Comparison of ENCODE assay signal across 16 mouse cellular contexts in genomic region chr12:40247384-40247783, GRCm38 (mm10). TPM values are rescaled to one million over a fixed set of nuclear protein-coding genes. Genes with fewer than 3 reads are reported as not detected.
DNase-seq lines count a peak whose midpoint lies in the region; ATAC-seq and TF ChIP-seq lines count a peak whose summit lies in the region.
"Had no signal": no experiment of that assay in that cellular context is flagged by ENCODE, and none has a peak within 500 bp of the region (broad histone marks: within the 10 kb centered on the region; RNA-seq: fewer than 3 reads in every experiment).

No protein-coding gene starts in this region.

- H3K4me1 ChIP-seq in lung, postnatal 0 days (ENCODE audit: insufficient read depth, low read depth, low read length) = peaks cover 7% of the 10 kb centered on the region; the same call in 1 of the 2 replicates
- peaks cover 9% of the 10 kb centered on the region for H3K4me1 ChIP-seq in intestine, postnatal 0 days (replicated peaks; ENCODE audit: control insufficient read depth, insufficient read depth, low read length)
- H3K4me1 ChIP-seq in stomach, postnatal 0 days (replicated peaks; ENCODE audit: control insufficient read depth, insufficient read depth) = peaks cover 2% of the 10 kb centered on the region; the same call in 1 of the 2 replicates

- H3K4me2 ChIP-seq in lung, postnatal 0 days (replicated peaks; ENCODE audit: low read depth, low read length) = 0 out of 2 replicates have a peak overlapping the region, but pooled peaks have one; percentile 6
- 0 out of 2 replicates have a peak overlapping the region, but pooled peaks have one; percentile 33 for H3K4me2 ChIP-seq in intestine, postnatal 0 days (replicated peaks; ENCODE audit: low read depth)
- H3K4me2 ChIP-seq in stomach, postnatal 0 days (replicated peaks; ENCODE audit: low read depth) = no peak overlapping the region
- H3K4me2 ChIP-seq: limb, embryonic 12.5 days; neural tube, embryonic 12.5 days had no signal

- H3K4me3 ChIP-seq in gastrocnemius, adult 2 months = no peak overlapping the region
- H3K4me3 ChIP-seq in lung, postnatal 0 days (ENCODE audit: low read depth, low read length) = no peak overlapping the region
- H3K4me3 ChIP-seq in intestine, postnatal 0 days (ENCODE audit: low read depth, low read length) = no peak overlapping the region
- no peak overlapping the region for H3K4me3 ChIP-seq in stomach, postnatal 0 days (ENCODE audit: low read depth, low read length)
- H3K4me3 ChIP-seq: forebrain, embryonic 10.5 days; limb, embryonic 12.5 days; neural tube, embryonic 12.5 days had no signal

- no peak for TF ChIP-seq CTCF in gastrocnemius, adult 2 months (IDR thresholded peaks at IDR 0.05)
- no peak for TF ChIP-seq CTCF in lung, postnatal 0 days (IDR thresholded peaks at IDR 0.05)
- TF ChIP-seq CTCF in intestine, postnatal 0 days (IDR thresholded peaks at IDR 0.05; ENCODE audit: low read depth) = no peak
- no peak for TF ChIP-seq CTCF in stomach, postnatal 0 days (IDR thresholded peaks at IDR 0.05; ENCODE audit: low read depth)

- no peaks in the 10 kb centered on the region for H3K27me3 ChIP-seq in lung, postnatal 0 days (replicated peaks; ENCODE audit: insufficient read depth, low read length)
- no peaks in the 10 kb centered on the region for H3K27me3 ChIP-seq in intestine, postnatal 0 days (replicated peaks; ENCODE audit: control insufficient read depth, insufficient read depth, low read length)
- no peaks in the 10 kb centered on the region for H3K27me3 ChIP-seq in stomach, postnatal 0 days (ENCODE audit: control insufficient read depth, insufficient read depth, low read length)
- H3K27me3 ChIP-seq: limb, embryonic 12.5 days; neural tube, embryonic 12.5 days had no signal

- peak overlapping the region; percentile 51 for H3K27ac ChIP-seq in gastrocnemius, adult 2 months
- H3K27ac ChIP-seq in lung, postnatal 0 days (ENCODE audit: low read length) = 0 out of 2 replicates have a peak overlapping the region, but pooled peaks have one; percentile 47
- H3K27ac ChIP-seq in intestine, postnatal 0 days (ENCODE audit: low read depth, low read length) = no peak overlapping the region
- peak overlapping the region; percentile 8; the same call in 1 of the 2 replicates for H3K27ac ChIP-seq in stomach, postnatal 0 days (replicated peaks)
- H3K27ac ChIP-seq: forebrain, embryonic 10.5 days; hindbrain, postnatal 0 days; limb, embryonic 12.5 days; neural tube, embryonic 12.5 days had no signal

- TF ChIP-seq EP300 in lung, postnatal 0 days (IDR thresholded peaks at IDR 0.05) = no peak
- no peak for TF ChIP-seq EP300 in stomach, postnatal 0 days (optimal IDR thresholded peaks at IDR 0.05)

- intact Hi-C loops in gastrocnemius, adult 2 months (cut with DNase I) = no loop called here
- intact Hi-C loops in gastrocnemius, postnatal 36 days (cut with DNase I) = no loop called here
- intact Hi-C loops in left cerebral cortex, postnatal 10 days (cut with DNase I) = no loop called here

- WGBS in lung, postnatal 0 days = 46% methylated on average over 4 of the region's 4 CpGs
- WGBS in intestine, postnatal 0 days = 23% methylated on average over 4 of the region's 4 CpGs
- WGBS in stomach, postnatal 0 days = 37% methylated on average over 4 of the region's 4 CpGs

- H3K36me3 ChIP-seq in lung, postnatal 0 days (ENCODE audit: insufficient read depth, low read length) = no peaks in the 10 kb centered on the region
- H3K36me3 ChIP-seq in intestine, postnatal 0 days (ENCODE audit: control insufficient read depth, insufficient read depth) = no peaks in the 10 kb centered on the region
- H3K36me3 ChIP-seq in stomach, postnatal 0 days (ENCODE audit: control insufficient read depth, insufficient read depth, low read length) = no peaks in the 10 kb centered on the region
- H3K36me3 ChIP-seq: forebrain, embryonic 10.5 days; limb, embryonic 12.5 days; neural tube, embryonic 12.5 days had no signal

- ATAC-seq in lung, postnatal 0 days = peak; percentile 14; the same call in 1 of the 2 replicates
- no peak for ATAC-seq in intestine, postnatal 0 days
- 0 out of 2 replicates have a peak, but pooled peaks have one; percentile 6 for ATAC-seq in stomach, postnatal 0 days (ENCODE audit: low FRiP score, low TSS enrichment)
- ATAC-seq: hindbrain, postnatal 0 days had no signal

- H3K9me3 ChIP-seq in lung, postnatal 0 days (ENCODE audit: low read length) = no peaks in the 10 kb centered on the region
- H3K9me3 ChIP-seq in intestine, postnatal 0 days (ENCODE audit: control insufficient read depth) = no peaks in the 10 kb centered on the region
- no peaks in the 10 kb centered on the region for H3K9me3 ChIP-seq in stomach, postnatal 0 days (ENCODE audit: control insufficient read depth, low read length)
- H3K9me3 ChIP-seq: forebrain, embryonic 10.5 days; limb, embryonic 12.5 days; neural tube, embryonic 12.5 days had no signal

- no peak overlapping the region for H3K9ac ChIP-seq in lung, postnatal 0 days (replicated peaks; ENCODE audit: low read depth)
- H3K9ac ChIP-seq in intestine, postnatal 0 days (ENCODE audit: low read depth, low read length) = no peak overlapping the region
- H3K9ac ChIP-seq in stomach, postnatal 0 days (ENCODE audit: low read length) = no peak overlapping the region
- H3K9ac ChIP-seq: limb, embryonic 12.5 days; neural tube, embryonic 12.5 days had no signal

- no peak for DNase-seq in gastrocnemius, adult 2 months
- DNase-seq in gastrocnemius, postnatal 36 days = no peak
- DNase-seq in lung, postnatal 0 days (ENCODE audit: low spot score) = peak; percentile 28
- DNase-seq in lung, postnatal 14 days = no peak
- no peak for DNase-seq in stomach, postnatal 0 days (ENCODE audit: low spot score)
- DNase-seq in thymus, postnatal 4 days = no peak
- no peak for DNase-seq in left cerebral cortex, postnatal 10 days (ENCODE audit: extremely low spot score in 1 of 2, low spot score in 2 of 2)
- DNase-seq: cerebellum, adult 11 months; right cerebral cortex, postnatal 25 days; thymus, adult 18-20 months had no signal

RNA-seq across cellular contexts. Expression of gene Ifrd1, which starts 0.9 kb away (rescaled TPM):
- 100 to 1,000 TPM; 106 to 137 TPM for total RNA-seq in gastrocnemius, adult 2 months (2021)
- 100 to 1,000 TPM in 1 of 2 experiments, 10 to 100 TPM in 1; 91.4 to 119 TPM for total RNA-seq in gastrocnemius, postnatal 36 days (2021)
- polyA plus RNA-seq in lung, postnatal 0 days (2015; fragmentation: Nextera tagmentation; extraction: Ambion mirVana) = 167 and 192 TPM in 2 replicates
- 98.3 and 113 TPM in 2 replicates for polyA plus RNA-seq in intestine, postnatal 0 days (2015; fragmentation: Nextera tagmentation; extraction: Ambion mirVana)
- 122 TPM in 2 replicates for polyA plus RNA-seq in stomach, postnatal 0 days (2015; fragmentation: Nextera tagmentation; extraction: Ambion mirVana)
- 100 to 1,000 TPM in 1 of 2 experiments, 10 to 100 TPM in 1; 89.8 to 108 TPM for total RNA-seq in left cerebral cortex, postnatal 10 days (2021)

RNA-seq across cellular contexts. Expression of gene Lsmem1, which starts 48.1 kb away (rescaled TPM):
- total RNA-seq in gastrocnemius, adult 2 months (2021) = 10 to 100 TPM; 55.8 to 58.6 TPM
- total RNA-seq in gastrocnemius, postnatal 36 days (2021) = 10 to 100 TPM; 49.2 to 57.7 TPM
- polyA plus RNA-seq in lung, postnatal 0 days (2015; fragmentation: Nextera tagmentation; extraction: Ambion mirVana) = 0.16 and 0.38 TPM in 2 replicates
- not detected in 2 replicates for polyA plus RNA-seq in intestine, postnatal 0 days (2015; fragmentation: Nextera tagmentation; extraction: Ambion mirVana)
- polyA plus RNA-seq in stomach, postnatal 0 days (2015; fragmentation: Nextera tagmentation; extraction: Ambion mirVana) = 0.11 TPM in 1 of 2 replicates, not detected in the other
- total RNA-seq in left cerebral cortex, postnatal 10 days (2021) = 1 to 10 TPM in 1 of 2 experiments, under 1 TPM in 1; 0.92 to 1.7 TPM
- total RNA-seq: hindbrain, postnatal 0 days had no signal
- polyA plus RNA-seq: forebrain, embryonic 10.5 days; kidney, embryonic 14.5 days had no signal

Comparison
In these comparisons a context has a peak if more than half of its experiments do, and no peak if none do; other contexts are left out.
1. RNA of gene Lsmem1, which starts 48.1 kb away (total RNA-seq): 55.8 to 58.6 TPM in gastrocnemius, adult 2 months and 49.2 to 57.7 TPM in gastrocnemius, postnatal 36 days; 0.92 to 1.7 TPM in left cerebral cortex, postnatal 10 days; every median in the first group is over 10 times any median in the second.